Mouse (Mus musculus) cerebellum, postnatal 36 days (tissue): ENCODE measurements at regions not wholly inside any gene's neighbourhood (a gene's known extent, or its start where the extent isn't known, plus 50 kb on each side); places are given as distances from the start of the nearest gene placed in this dataset.

ENCODE experiments used
- DNase-seq, 2 experiments: peaks; one replicate each; pipeline ENCODE4 v3.0.0; 2021 to 2022; ENCODE audit warnings: mixed read lengths in 2 of 2

- DNase-seq = no peak
Measured at GRCm38 (mm10) chr16:30775740-30776700, 176.5 kb downstream of the Fam43a start.

GRCm38 (mm10) chr16:30777416-30777815, 177.9 kb downstream of the Fam43a start:
- no peak for DNase-seq

- DNase-seq = no peak
Measured at GRCm38 (mm10) chr16:30778078-30778477, 178.6 kb downstream of the Fam43a start.

- no peak for DNase-seq
Measured at GRCm38 (mm10) chr16:30778945-30779344, 179.4 kb downstream of the Fam43a start.

GRCm38 (mm10) chr16:30784261-30784660, 184.7 kb downstream of the Fam43a start:
- no peak for DNase-seq

- DNase-seq = no peak
Measured at GRCm38 (mm10) chr16:30784949-30785348, 185.4 kb downstream of the Fam43a start.

- DNase-seq = no peak
Measured at GRCm38 (mm10) chr16:30786060-30786459, 186.5 kb downstream of the Fam43a start.

GRCm38 (mm10) chr16:30787351-30787750, 187.8 kb downstream of the Fam43a start:
- DNase-seq = no peak

GRCm38 (mm10) chr16:30788321-30788781, 188.8 kb downstream of the Fam43a start:
- no peak for DNase-seq

- no peak for DNase-seq
Measured at GRCm38 (mm10) chr16:30788944-30789781, 189.6 kb downstream of the Fam43a start.

GRCm38 (mm10) chr16:30790036-30790435, 190.5 kb downstream of the Fam43a start:
- no peak for DNase-seq

- DNase-seq = no peak
Measured at GRCm38 (mm10) chr16:30790551-30791001, 191.1 kb downstream of the Fam43a start.

GRCm38 (mm10) chr16:30791048-30791855, 191.7 kb downstream of the Fam43a start:
- no peak for DNase-seq

- peak in 1 of 2 experiments; percentile 38 for DNase-seq
Measured at GRCm38 (mm10) chr16:30792738-30793377, 193.3 kb downstream of the Fam43a start.

GRCm38 (mm10) chr16:30793378-30793753, 193.8 kb downstream of the Fam43a start:
- no peak for DNase-seq

- DNase-seq = no peak
Measured at GRCm38 (mm10) chr16:30793856-30794255, 194.3 kb downstream of the Fam43a start.

GRCm38 (mm10) chr16:30795501-30795904, 196.0 kb downstream of the Fam43a start:
- DNase-seq = no peak

GRCm38 (mm10) chr16:30796103-30796502, 196.6 kb downstream of the Fam43a start:
- DNase-seq = no peak

GRCm38 (mm10) chr16:30797006-30797405, 197.5 kb downstream of the Fam43a start:
- no peak for DNase-seq

- DNase-seq = no peak
Measured at GRCm38 (mm10) chr16:30797973-30798471, 198.5 kb downstream of the Fam43a start.

GRCm38 (mm10) chr16:30798536-30798935, 199.0 kb downstream of the Fam43a start:
- DNase-seq = no peak
